Mouse (Mus musculus): ENCODE measurements around the gene Dpysl5. TPM values are rescaled to one million over a fixed set of nuclear protein-coding genes. Genes with fewer than 3 reads are reported as not detected.

Gene Dpysl5
- total RNA-seq, 2 experiments from 2014 or later = 22.8 to 27.1 TPM

DNA sequence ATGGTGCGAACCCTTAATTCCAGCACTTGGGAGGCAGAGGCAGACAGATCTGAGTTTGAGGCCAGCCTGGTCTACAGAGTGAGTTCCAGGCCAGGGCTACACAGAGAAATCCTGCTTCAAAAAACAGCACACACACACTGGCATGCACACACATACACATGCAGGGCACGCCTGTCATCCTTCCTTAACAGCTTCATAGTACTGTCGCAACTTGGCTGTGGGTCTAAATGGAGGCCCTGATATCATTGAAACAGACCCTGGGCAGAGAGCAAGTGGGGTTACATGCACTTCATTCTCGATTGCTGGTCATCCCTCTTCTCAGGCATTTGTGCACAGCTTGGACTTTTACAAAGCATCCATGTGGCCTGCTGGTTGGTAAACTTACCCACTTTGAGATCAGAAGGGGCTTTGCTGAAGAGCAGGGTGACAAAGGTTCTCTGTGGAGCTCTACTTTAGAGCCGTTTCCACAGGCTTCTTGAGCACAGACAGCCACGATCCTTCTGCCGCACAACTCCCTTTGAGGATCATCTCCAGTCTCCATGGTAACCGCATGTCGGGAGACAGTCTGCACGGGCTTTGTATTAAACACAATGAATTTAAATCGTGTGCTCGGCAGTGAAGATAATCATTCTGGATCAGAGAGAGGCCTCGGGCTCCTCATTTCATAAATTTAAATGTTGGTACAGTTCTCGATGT is 51.6 kb downstream of the Dpysl5 start:
- peak; percentile 48 to 73 for DNase-seq (ENCODE audit: low spot score in 2 of 2)

DNA sequence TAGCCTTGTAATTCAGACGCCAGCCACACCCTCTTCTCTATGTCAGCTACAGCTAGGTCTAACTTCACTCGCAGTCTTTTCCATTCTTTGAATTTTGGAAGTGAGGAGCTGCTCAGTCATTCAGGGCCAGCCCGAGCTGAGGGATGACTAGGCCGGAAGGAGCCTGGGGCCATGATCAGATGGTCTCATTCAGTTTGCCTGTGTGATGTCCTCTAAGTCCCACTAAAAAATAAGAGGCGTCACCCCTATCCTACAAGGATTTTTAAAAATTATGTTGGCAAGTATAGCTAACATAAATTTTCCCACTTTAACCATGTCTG is 52.1 kb downstream of the Dpysl5 start:
- no peak for DNase-seq (ENCODE audit: low spot score in 2 of 2)

DNA sequence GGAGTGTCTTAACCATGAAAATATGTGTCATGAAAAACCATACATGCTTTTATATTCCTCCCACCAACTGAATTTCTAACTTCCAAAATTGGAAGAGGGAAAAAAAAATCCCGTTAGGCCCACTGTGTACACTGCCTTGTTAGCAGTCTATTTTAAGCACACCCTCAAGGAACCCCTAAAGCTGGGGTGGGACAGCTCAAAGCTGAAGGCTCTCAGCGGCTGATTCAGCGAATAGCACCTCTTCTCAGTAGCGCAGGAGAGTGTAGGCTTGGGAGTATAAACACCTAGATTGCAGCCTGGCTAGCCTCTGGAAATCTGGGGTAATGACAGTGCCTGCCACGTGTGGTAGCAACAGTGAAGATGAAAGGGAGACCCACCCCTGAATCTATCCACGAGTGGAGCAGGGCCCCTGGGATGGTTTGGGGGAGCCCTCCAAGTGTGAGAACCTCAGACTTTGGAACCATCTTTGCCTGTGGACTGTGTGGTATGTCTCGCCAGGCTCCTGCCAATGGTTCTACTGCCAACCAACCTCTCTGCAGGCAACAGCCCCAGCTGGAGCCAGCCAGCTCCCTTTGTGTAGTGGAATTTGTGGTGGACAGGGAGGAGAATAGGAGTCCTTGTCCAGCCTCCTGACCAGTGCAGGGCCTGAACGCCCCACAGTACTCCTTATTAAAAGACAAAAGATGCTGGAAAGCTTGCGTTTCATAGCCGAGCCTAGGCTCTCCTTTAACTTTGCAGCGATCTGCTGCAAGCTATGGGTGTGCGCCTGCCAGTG is 54.4 kb downstream of the Dpysl5 start:
- DNase-seq (ENCODE audit: low spot score in 2 of 2) = no peak

DNA sequence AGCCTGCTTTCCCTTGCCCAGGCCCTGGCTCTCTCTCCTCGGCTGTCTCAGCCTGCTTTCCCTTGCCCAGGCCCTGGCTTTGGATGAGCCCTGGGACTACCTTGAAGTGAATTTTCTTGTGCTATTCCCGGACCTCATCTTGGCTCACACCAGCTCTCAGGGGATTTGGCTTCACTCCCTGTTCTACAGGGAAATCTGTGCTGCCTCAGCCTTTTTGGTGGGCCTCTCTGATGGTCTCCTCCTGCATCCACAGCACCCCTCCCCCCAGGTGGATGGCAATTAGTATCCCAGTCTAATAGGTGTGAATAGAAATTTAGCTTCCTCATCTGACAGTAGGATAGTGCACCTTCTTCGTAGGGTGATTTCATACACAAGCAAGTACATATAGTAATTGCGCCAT is 56.7 kb downstream of the Dpysl5 start:
- no peak for DNase-seq (ENCODE audit: low spot score in 2 of 2)

GRCm38 (mm10) chr5:30768598-30768997 is 57.2 kb downstream of the Dpysl5 start:
- DNase-seq (ENCODE audit: low spot score in 2 of 2) = no peak

DNA sequence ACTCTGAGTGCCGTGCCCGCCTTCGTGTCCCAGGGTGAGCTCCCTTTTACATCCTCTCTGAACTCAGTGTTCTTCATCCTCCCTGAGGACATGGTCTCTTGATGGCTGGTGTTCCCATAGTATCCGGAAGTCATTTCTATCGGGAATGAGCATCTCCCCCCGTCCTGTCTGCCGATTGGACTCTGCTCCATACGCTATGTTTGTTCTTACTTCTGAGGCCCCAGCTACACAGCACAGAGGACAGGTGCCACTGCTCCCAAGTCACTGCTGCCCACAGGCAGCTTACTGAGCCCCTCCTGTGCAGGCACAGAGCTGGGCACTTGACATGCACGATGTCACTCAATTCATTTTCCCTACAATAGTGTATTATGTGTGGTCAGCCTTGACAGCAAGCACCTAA is 57.7 kb downstream of the Dpysl5 start:
- no peak for DNase-seq (ENCODE audit: low spot score in 2 of 2)

- peak; percentile 89 to 98 for DNase-seq (ENCODE audit: low spot score in 2 of 2)
Measured at GRCm38 (mm10) chr5:30774601-30775371, 63.4 kb downstream of the Dpysl5 start.

GRCm38 (mm10) chr5:30780699-30781098 is 69.3 kb downstream of the Dpysl5 start:
- peak in 1 of 2 experiments; percentile 77 for DNase-seq (ENCODE audit: low spot score in 2 of 2)

DNA sequence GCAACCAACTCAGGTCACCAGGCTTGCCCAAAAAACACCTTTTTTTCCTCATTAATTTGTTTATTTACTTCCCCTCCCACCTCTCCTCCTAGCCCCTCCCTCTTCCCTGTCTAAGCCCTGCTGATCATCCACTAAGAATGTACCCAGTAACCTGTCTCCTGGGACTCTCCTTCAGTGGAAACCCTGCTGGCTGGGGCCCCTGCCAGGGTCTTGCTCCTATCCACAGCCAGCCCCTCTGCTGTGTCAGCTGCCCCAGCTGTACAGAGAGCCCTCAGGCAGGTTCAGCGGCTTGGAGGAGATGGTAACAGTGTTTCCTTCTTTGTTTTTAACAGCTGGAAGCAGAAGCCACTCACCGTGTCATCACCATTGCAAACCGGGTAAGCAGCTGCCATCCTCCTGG is 69.8 kb downstream of the Dpysl5 start:
- no peak for DNase-seq (ENCODE audit: low spot score in 2 of 2)

DNA sequence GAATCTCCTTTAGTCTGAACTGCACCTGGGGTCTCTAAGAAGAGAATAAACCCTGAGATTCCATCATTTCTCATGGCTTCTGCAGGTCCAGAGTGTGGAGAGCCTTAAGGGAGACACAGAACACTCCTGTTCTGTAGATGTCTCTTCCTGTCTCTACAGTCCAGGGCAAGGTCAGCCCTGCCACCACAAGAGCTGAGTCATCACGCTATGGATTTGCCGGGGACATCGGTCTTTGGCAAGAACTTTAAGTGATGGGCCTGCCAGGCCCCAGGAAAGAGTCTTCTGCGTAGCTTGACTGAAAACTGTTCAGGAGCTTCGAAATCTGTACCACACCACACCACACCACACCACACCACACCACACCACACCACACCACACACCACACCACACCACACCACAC is 76.0 kb downstream of the Dpysl5 start:
- DNase-seq (ENCODE audit: low spot score in 2 of 2) = no peak

DNA sequence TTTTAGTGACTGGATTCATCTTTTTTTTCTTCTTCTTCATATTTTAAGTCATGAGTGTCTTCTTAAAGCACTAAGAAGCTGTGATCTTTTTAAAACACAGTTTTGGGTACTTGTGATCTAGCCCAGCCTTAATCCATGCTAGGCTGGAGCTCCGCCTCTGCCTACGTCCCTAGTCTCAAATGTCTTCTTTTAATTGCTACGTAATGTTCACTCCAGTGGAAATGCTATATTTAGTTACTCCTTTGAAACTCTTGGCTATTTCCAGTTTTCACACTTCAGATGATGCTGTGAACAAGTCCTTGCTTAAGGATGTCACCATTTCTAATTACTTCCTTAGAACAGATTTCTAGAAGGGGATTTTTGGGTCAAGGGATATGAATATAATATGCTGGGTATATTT is 78.7 kb downstream of the Dpysl5 start:
- DNase-seq (ENCODE audit: low spot score in 2 of 2) = no peak

GRCm38 (mm10) chr5:30796125-30796524 is 84.8 kb downstream of the Dpysl5 start:
- peak; percentile 54 to 80 for DNase-seq (ENCODE audit: low spot score in 2 of 2)

- no peak for DNase-seq (ENCODE audit: low spot score in 2 of 2)
Measured at GRCm38 (mm10) chr5:30797482-30797881, 86.1 kb downstream of the Dpysl5 start.

DNA sequence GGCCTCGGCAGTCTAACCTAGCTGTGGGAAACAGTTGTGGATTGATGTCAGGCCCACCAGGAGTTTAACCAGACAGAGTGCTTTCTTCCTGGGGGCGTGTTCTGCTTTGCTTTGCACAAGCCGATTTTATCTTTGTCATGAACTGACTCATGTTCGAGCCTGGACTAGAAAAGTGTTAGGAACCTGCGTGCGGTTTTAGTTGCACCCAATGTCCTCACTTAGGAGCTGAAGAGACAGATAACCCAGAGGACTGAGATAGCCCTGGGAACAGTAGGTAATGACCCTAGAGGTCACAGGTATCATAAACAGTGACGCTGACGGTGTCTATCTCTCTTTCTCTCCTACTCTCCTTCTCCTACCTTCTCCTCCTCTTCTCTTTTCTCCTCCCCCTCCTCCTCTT is 86.6 kb downstream of the Dpysl5 start:
- no peak for DNase-seq (ENCODE audit: low spot score in 2 of 2)

DNA sequence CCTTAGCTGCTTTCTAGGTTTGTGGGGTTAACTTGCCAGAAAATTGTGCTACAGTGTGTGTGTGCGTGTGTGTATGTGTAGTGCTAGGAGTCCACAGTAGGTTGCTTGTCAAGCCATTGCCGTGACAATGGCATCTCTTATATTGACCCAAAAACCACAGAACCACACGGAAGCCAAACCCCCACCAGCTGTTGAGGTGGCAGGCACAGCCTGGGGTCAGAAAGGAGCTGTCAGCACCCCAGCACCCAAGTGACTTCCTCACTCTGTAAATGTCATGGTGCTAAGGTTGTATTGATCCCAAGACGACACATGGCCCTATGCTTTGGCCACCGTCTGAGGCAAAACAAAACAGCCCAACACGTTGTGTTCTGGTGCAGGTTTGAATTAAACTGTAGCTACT is 87.6 kb downstream of the Dpysl5 start:
- no peak for DNase-seq (ENCODE audit: low spot score in 2 of 2)

DNA sequence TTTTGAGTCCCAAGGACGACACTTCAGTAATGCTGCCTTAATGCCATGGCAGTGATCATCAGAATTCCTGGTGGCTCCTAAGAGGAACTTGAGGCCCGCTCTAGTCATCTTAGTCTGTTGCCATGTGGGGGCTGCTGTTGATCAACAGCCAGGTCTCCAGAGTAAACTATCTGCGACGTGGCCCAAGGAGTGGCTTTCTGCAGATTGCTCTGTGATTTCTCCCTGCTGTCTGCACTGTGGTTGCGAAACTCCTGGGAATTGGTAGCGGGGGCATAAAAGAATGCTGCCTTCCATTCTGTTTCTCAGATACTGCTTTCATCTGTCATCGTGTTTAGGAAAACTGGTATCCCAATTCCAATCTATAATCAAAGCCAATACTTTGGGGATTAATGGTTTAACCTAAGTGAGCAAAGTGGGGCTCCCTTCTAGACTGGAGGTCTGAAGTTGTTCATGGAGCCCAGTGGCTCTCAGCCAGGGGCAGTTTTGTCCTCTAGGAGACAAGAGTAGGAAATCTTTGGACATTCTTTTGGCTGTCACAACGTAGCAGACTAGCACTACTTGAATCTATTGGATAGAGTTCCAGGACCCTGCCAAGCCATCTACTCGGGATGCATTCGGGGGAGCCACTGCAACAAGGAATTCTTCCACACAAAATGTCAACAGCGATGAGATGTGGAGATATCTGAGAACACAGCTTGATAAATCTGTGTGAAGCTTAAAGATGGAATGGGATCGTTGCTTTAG is 91.5 kb downstream of the Dpysl5 start:
- peak in 1 of 2 experiments; percentile 54 for DNase-seq (ENCODE audit: low spot score in 2 of 2)

DNA sequence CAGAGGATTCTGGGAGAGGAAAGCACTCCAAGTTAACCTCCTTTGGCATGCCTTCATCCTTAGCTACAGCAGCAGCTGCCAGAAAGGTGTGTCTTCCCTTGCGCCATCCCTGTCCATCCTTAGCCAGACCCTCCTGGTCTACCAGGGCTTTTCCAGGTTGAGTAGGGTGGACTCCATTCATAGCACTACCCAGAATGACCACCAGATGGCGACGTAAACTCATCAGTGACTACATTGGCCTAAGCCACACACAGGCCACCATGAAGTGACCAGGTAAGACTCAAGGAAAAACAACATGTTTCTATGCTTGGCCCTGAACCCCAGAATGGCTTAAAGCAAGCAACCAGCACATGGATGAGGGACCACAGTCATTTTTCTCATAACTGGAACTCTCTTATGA is 94.7 kb downstream of the Dpysl5 start:
- DNase-seq (ENCODE audit: low spot score in 2 of 2) = peak; percentile 72 to 90

GRCm38 (mm10) chr5:30814424-30815119 is 103.2 kb downstream of the Dpysl5 start, which contains the start of gene Mapre3:
Gene Mapre3 (plus strand): TSS chr5:30814641.
- peak; percentile 92 to 95 for DNase-seq (ENCODE audit: low spot score in 2 of 2)

- no peak for DNase-seq (ENCODE audit: low spot score in 2 of 2)
Measured at GRCm38 (mm10) chr5:30815120-30815465, 103.7 kb downstream of the Dpysl5 start.

DNA sequence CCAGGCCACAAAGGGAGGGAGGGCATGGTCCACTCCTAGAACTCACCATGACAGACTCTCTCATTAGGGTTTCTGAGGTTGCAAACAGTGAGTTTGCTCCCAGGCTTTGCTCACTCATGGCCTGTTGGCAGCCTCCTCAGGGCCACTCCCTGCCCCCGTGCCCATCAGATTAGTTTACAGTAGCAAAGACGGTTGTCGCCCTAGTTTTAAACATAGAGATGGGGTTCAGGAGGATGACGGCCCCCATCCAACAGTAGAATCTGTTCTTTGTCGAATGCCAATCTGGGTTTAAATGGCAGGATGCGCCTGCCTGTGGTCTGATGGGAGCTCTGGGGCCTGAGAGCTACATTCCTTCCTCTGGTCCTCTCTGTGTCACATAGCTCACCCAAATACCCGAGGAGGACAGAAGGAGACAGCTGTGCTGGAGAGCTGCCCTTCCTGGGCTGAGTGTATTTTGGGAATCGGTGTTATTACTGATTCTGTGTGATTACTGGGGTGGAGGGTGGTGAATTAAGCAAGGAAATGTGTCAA is 105.0 kb downstream of the Dpysl5 start:
- DNase-seq (ENCODE audit: low spot score in 2 of 2) = no peak

Data from layer of hippocampus, adult 18-20 months (tissue).